Mouse (Mus musculus): ENCODE data around the gene Prl2a1. TPM values are rescaled to one million over a fixed set of nuclear protein-coding genes. Genes with fewer than 3 reads are reported as not detected.
"Not testable (repeated sequence)": the region's sequence is repeated elsewhere in the genome, so short reads cannot be mapped to it uniquely, and the experiment has no call there.

The Prl2a1 gene
- total RNA-seq (2021) = not detected
- long read RNA-seq, experiment 1 = 0 reads
- long read RNA-seq, experiment 2 = 0 reads

- no peak for DNase-seq (ENCODE audit: low spot score in 2 of 2)
Measured at GRCm38 (mm10) chr13:27801354-27801753, at the start of gene Prl2a1. Gene Prl2a1, plus strand, starts transcription at chr13:27801654.

- not testable (repeated sequence) for DNase-seq (ENCODE audit: low spot score in 2 of 2)
Measured at GRCm38 (mm10) chr13:27780704-27781103, 20.8 kb upstream of the Prl2a1 start, which contains the start of gene Prl7c1. Gene Prl7c1, minus strand, starts transcription at chr13:27780804.

GRCm38 (mm10) chr13:27799303-27799702 is 2.2 kb upstream of the Prl2a1 start:
- DNase-seq (ENCODE audit: low spot score in 2 of 2) = no peak

DNA sequence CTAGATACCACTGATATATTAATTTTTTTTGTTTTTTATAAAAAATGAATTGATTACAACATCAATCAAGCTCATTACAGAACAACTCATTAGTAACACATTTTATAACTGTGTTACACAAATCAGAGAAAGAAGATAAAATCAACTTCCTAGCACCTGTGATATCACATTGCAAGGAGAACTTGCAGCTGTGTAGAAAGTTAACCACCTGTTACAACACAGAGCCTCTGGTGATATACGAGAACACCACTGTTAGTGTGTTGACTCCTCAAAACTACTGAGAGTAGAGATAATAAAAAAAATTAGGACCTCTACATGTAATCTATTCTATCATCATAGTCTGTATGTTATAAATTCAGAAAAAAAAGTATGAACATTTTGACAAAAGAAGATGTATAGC is 1.3 kb downstream of the Prl2a1 start:
- no peak for DNase-seq (ENCODE audit: low spot score in 2 of 2)

GRCm38 (mm10) chr13:27849042-27849441 is 47.6 kb downstream of the Prl2a1 start, which contains the start of gene Prl2c1:
Gene Prl2c1, plus strand, starts transcription at chr13:27849342.
- DNase-seq (ENCODE audit: low spot score in 2 of 2) = no peak

Other genes starting within 250 kb of the Prl2a1 start
- not detected for gene Prl8a9, start 237.0 kb upstream of the Prl2a1 start, total RNA-seq (2021)
- gene Prl8a1, start 219.5 kb upstream of the Prl2a1 start, total RNA-seq (2021) = not detected
- gene Prl7b1, start 191.1 kb upstream of the Prl2a1 start, total RNA-seq (2021) = not detected
- gene Prl7a1, start 159.2 kb upstream of the Prl2a1 start, total RNA-seq (2021) = not detected
- not detected for gene Prl7a2, start 133.6 kb upstream of the Prl2a1 start, total RNA-seq (2021)
- not detected for gene Prl7d1, start 84.9 kb upstream of the Prl2a1 start, total RNA-seq (2021)
- not detected for gene Prl7c1, start 20.9 kb upstream of the Prl2a1 start, total RNA-seq (2021)
- gene Prl2c1, start 47.7 kb downstream of the Prl2a1 start, total RNA-seq (2021) = not detected
- gene Prl4a1, start 214.6 kb downstream of the Prl2a1 start, total RNA-seq (2021) = not detected

Data from gastrocnemius, postnatal 4 days (tissue).